Mouse (Mus musculus) cerebellum, adult 2 months (tissue): ENCODE results near the gene Kcnmb1.

ENCODE experiments used
- CTCF ChIP-seq: fragments of 200-500 bp; IDR thresholded peaks from 2 replicates; pipeline ENCODE4 v1.5.1; 2011; ENCODE audit warnings: low read depth, mild to moderate bottlenecking, control low read depth, low read length, moderate library complexity, borderline replicate concordance; ENCODE audit not compliant: insufficient read depth
- POLR2A ChIP-seq: fragments of 200-500 bp; IDR thresholded peaks from 2 replicates; pipeline ENCODE4 v1.6.1; 2011; ENCODE audit warnings: low read length, control low read depth, borderline replicate concordance; ENCODE audit not compliant: insufficient read depth

GRCm38 (mm10) chr11:33993496-33993895, 30.7 kb downstream of the Kcnmb1 start:
- TF ChIP-seq CTCF (no peak), POLR2A (no peak)
